Mouse (Mus musculus) heart, adult 2 months (tissue): ENCODE measurements around the gene Xpo4. TPM values are rescaled to one million over a fixed set of nuclear protein-coding genes. Genes with fewer than 3 reads are reported as not detected.

Experiments
- DNase-seq, 2 experiments: peaks; one replicate each; pipeline ENCODE4 v3.0.0; 2021
- H3K27ac ChIP-seq: fragments of 200-600 bp; 2 replicates; pipeline ENCODE4 v1.8.1; 2022
- H3K27me3 ChIP-seq: fragments of 200-500 bp; 2 replicates; pipeline ENCODE4 v1.6.1; 2012; ENCODE audit warnings: mild to moderate bottlenecking, low read length, inconsistent platforms, mixed read lengths; ENCODE audit not compliant: control insufficient read depth, insufficient read depth
- H3K36me3 ChIP-seq: fragments of 200-500 bp; 2 replicates; pipeline ENCODE4 v1.6.1; 2012; ENCODE audit warnings: low read length, inconsistent platforms; ENCODE audit not compliant: control insufficient read depth, insufficient read depth
- H3K4me1 ChIP-seq: fragments of 200-500 bp; 2 replicates; pipeline ENCODE4 v1.6.1; 2011; ENCODE audit warnings: low read length; ENCODE audit not compliant: control insufficient read depth, insufficient read depth
- H3K4me3 ChIP-seq: fragments of 200-600 bp; 2 replicates; pipeline ENCODE4 v1.8.1; 2022
- H3K79me2 ChIP-seq: fragments of 200-500 bp; replicated peaks from 2 replicates; pipeline ENCODE4 v1.6.1; 2012; ENCODE audit warnings: mild to moderate bottlenecking, inconsistent platforms, low read length, moderate library complexity, mixed read lengths; ENCODE audit not compliant: control insufficient read depth, insufficient read depth
- H3K9ac ChIP-seq: fragments of 200-500 bp; 2 replicates; pipeline ENCODE4 v1.6.1; 2012; ENCODE audit warnings: low read depth, mild to moderate bottlenecking, control low read depth, inconsistent platforms, low read length, mixed read lengths
- CTCF ChIP-seq: fragments of 200-600 bp; IDR thresholded peaks from 2 replicates; pipeline ENCODE4 v1.8.1; 2022; ENCODE audit warnings: antibody characterized with exemption, mild to moderate bottlenecking, moderate library complexity
- EP300 ChIP-seq: fragments of 200-500 bp; IDR thresholded peaks from 2 replicates; pipeline ENCODE4 v1.6.1; 2011; ENCODE audit warnings: low read depth, low read length, control low read depth; ENCODE audit not compliant: insufficient read depth
- POLR2A ChIP-seq: fragments of 200-500 bp; IDR thresholded peaks from 2 replicates; pipeline ENCODE4 v1.6.1; 2011; ENCODE audit warnings: mild to moderate bottlenecking, low read depth, low read length, control low read depth; ENCODE audit not compliant: insufficient read depth
- WGBS: fragments of 180-500 bp; shearing (Covaris S2); methylation state at CpG from one replicate; pipeline ENCODE4 v1.1.7; 2018; 5-methylcytosine and 5-hydroxymethylcytosine counted together
- intact Hi-C: fragments of 180-260 bp; cut with DNase I; formaldehyde crosslinking; loops from one replicate; pipeline ENCODE4 v1.15.1; 2025
- polyA plus RNA-seq: library from polyadenylated mRNA; depleted of rRNA; stranded (reverse); fragments of >200 nt; gene quantifications from 2 replicates; pipeline ENCODE4 v1.2.3, GENCODE M21; 2012
- total RNA-seq, 2 experiments: library from RNA; stranded (reverse); gene quantifications; 2 replicates each; pipeline ENCODE4 v1.2.3; 2021

Gene Xpo4
- total and polyA plus RNA-seq, 3 experiments, result 2.8 to 12.7 (median 10.9) TPM

- intact Hi-C loops, result loop anchor here (2.0 to 10.0 kb wide), 2 partner anchors 85 to 193 kb away; partner anchors contain the start of gene Ift88
- 96% methylated on average over 1 of the region's 1 CpGs for WGBS
- no peak for TF ChIP-seq POLR2A
- no peak for TF ChIP-seq EP300
- TF ChIP-seq CTCF, result no peak
- H3K4me3 ChIP-seq, result no peak overlapping the region
- no peaks in the 10 kb centered on the region for H3K79me2 ChIP-seq
- peak overlapping the region; percentile 38 for H3K27ac ChIP-seq
- no peaks in the 10 kb centered on the region for H3K27me3 ChIP-seq
- no peak overlapping the region for H3K9ac ChIP-seq
- peaks cover 2% of the 10 kb centered on the region for H3K36me3 ChIP-seq
- no peaks in the 10 kb centered on the region for H3K4me1 ChIP-seq
- no peak for DNase-seq
Measured at GRCm38 (mm10) chr14:57617675-57618074, 47.6 kb downstream of the Xpo4 start.

GRCm38 (mm10) chr14:57616339-57616965 lies 48.8 kb downstream of the Xpo4 start:
- WGBS, result 80% methylated on average over 6 of the region's 6 CpGs
- Histone ChIP-seq H3K4me3 (no peak overlapping the region), H3K9ac (no peak overlapping the region), H3K27me3 (no peaks in the 10 kb centered on the region), H3K79me2 (no peaks in the 10 kb centered on the region), H3K4me1 (no peaks in the 10 kb centered on the region), H3K27ac (no peak overlapping the region), H3K36me3 (peaks cover 2% of the 10 kb centered on the region)
- TF ChIP-seq CTCF (no peak), EP300 (no peak), POLR2A (no peak)
- intact Hi-C loops, result loop anchor here (10.0 kb wide), 1 partner anchor 192 kb away; the partner anchor contains the start of gene Ift88
- DNase-seq, result no peak

- H3K4me3 ChIP-seq, result no peak overlapping the region
- intact Hi-C loops, result loop anchor here (10.0 kb wide), 1 partner anchor 191 kb away; the partner anchor contains the start of gene Ift88
- no peaks in the 10 kb centered on the region for H3K79me2 ChIP-seq
- H3K4me1 ChIP-seq, result no peaks in the 10 kb centered on the region
- TF ChIP-seq POLR2A, result no peak
- no peak for TF ChIP-seq EP300
- no peak for TF ChIP-seq CTCF
- H3K9ac ChIP-seq, result no peak overlapping the region
- peaks cover 6% of the 10 kb centered on the region for H3K36me3 ChIP-seq
- no peaks in the 10 kb centered on the region for H3K27me3 ChIP-seq
- no peak for DNase-seq
- H3K27ac ChIP-seq, result no peak overlapping the region
- 95% methylated on average over 6 of the region's 6 CpGs for WGBS
Measured at GRCm38 (mm10) chr14:57615828-57616227, 49.4 kb downstream of the Xpo4 start.

GRCm38 (mm10) chr14:57611034-57611433 lies 54.2 kb downstream of the Xpo4 start:
- TF ChIP-seq EP300 (no peak), CTCF (no peak), POLR2A (no peak)
- Histone ChIP-seq H3K4me1 (no peaks in the 10 kb centered on the region; the same call in 1 of the 2 replicates), H3K27ac (no peak overlapping the region; the same call in 1 of the 2 replicates), H3K9ac (no peak overlapping the region), H3K36me3 (peaks cover 5% of the 10 kb centered on the region; the same call in 1 of the 2 replicates), H3K27me3 (no peaks in the 10 kb centered on the region), H3K4me3 (no peak overlapping the region), H3K79me2 (no peaks in the 10 kb centered on the region)
- WGBS, result 93% methylated on average over 2 of the region's 2 CpGs
- no peak for DNase-seq
- intact Hi-C loops, result loop anchor here (10.0 kb wide), 1 partner anchor 186 kb away; the partner anchor contains the start of gene Ift88

- Histone ChIP-seq H3K27ac (no peak overlapping the region), H3K27me3 (no peaks in the 10 kb centered on the region), H3K4me3 (no peak overlapping the region), H3K79me2 (no peaks in the 10 kb centered on the region), H3K36me3 (peaks cover 5% of the 10 kb centered on the region; the same call in 1 of the 2 replicates), H3K9ac (no peak overlapping the region), H3K4me1 (no peaks in the 10 kb centered on the region; the same call in 1 of the 2 replicates)
- TF ChIP-seq EP300 (no peak), CTCF (no peak), POLR2A (no peak)
- intact Hi-C loops, result loop anchor here (2.0 to 10.0 kb wide), 2 partner anchors 69 to 185 kb away; partner anchors contain the start of gene Ift88
- WGBS, result 68% methylated on average over 4 of the region's 4 CpGs
- DNase-seq, result no peak
Measured at GRCm38 (mm10) chr14:57609816-57610329, 55.4 kb downstream of the Xpo4 start.

GRCm38 (mm10) chr14:57607500-57607899 lies 57.7 kb downstream of the Xpo4 start:
- TF ChIP-seq EP300 (0 out of 2 replicates have a peak, but pooled peaks have one; percentile 66), POLR2A (no peak)
- Histone ChIP-seq H3K27me3 (no peaks in the 10 kb centered on the region), H3K27ac (peak overlapping the region; percentile 62), H3K4me3 (no peak overlapping the region), H3K4me1 (no peaks in the 10 kb centered on the region; the same call in 1 of the 2 replicates), H3K9ac (no peak overlapping the region), H3K36me3 (peaks cover 5% of the 10 kb centered on the region), H3K79me2 (no peaks in the 10 kb centered on the region)
- 0% methylated on average over 1 of the region's 1 CpGs for WGBS
- intact Hi-C loops, result no loop called here
- peak; percentile 92 to 97 for DNase-seq
